Mouse (Mus musculus): ENCODE data around the gene Tex2. TPM values are rescaled to one million over a fixed set of nuclear protein-coding genes. Genes with fewer than 3 reads are reported as not detected.
A peak's percentile ranks its signal among the peaks of the same experiment; 100 is the strongest.
"Not testable (repeated sequence)": the region's sequence is repeated elsewhere in the genome, so short reads cannot be mapped to it uniquely, and the experiment has no call there.

Gene Tex2
- polyA plus RNA-seq, 1 experiment = not detected

DNA sequence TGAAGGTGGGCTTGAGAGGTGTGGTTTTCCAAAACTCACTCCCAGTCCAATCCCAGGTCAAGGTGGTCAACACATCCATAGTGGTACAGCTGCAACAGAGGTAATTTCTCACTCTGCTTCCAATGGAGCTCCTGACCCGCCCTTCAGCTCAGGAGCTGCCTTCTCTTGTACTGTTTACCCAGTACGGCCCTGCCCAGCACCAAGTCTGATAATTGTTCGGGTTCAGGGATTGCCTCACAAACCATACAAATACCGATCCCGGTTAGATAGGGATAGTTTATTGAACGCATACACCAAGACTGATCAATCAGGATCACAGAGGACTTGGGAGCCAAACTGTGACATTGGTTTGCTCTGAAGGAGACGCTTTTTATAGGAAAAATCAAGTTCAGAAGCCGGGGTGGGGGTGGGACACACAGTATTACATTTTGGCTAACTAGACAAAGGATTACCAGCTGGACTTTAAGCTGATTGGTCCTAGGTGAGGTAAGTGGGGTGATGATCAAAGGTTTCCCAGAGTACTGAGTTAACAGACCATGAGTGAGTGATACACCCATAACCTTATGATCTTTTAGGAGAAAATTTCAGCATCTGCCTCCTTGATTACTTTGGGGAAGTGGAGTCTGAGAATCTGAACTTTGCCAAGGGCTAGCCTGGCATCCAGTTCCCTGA is 29.9 kb upstream of the Tex2 start:
- no peak overlapping the region for H3K27ac ChIP-seq (ENCODE audit: insufficient read depth, low read depth, low read length)

DNA sequence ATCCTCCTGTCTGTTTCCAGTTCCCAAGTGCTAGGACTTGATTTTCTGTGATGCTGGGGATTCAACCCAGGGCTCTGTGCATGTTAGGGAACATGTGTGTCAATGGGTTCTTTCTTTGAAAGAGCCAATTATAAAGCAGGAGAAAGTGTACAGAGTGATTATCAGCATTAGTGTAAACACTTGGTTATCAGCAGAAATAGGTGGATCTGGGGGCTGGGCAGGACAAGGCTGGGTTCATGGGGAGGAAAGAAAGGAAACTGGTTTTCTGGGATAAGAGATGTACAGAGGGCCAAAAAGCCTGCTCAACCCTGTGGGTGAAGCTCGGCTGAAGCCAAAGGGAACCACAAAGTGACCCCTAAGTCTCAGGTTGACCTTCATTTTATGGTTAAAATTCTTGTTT is 28.4 kb upstream of the Tex2 start:
- no peak overlapping the region for H3K27ac ChIP-seq (ENCODE audit: insufficient read depth, low read depth, low read length)
- no peak overlapping the region for H3K4me3 ChIP-seq (ENCODE audit: insufficient read depth, low read depth, low read length)
- WGBS = 83% methylated on average over 1 of the region's 1 CpGs
- no peak for TF ChIP-seq CTCF (IDR thresholded peaks at IDR 0.05; ENCODE audit: insufficient read depth, low read depth, low read length)
- TF ChIP-seq POLR2A (IDR thresholded peaks at IDR 0.05; ENCODE audit: insufficient read depth, low read depth, low read length) = no peak
- peaks cover 29% of the 10 kb centered on the region for H3K4me1 ChIP-seq (ENCODE audit: control insufficient read depth, insufficient read depth, low read length)

More for the DNA sequence above, 29.9 kb upstream of the Tex2 start:
- TF ChIP-seq POLR2A (IDR thresholded peaks at IDR 0.05; ENCODE audit: insufficient read depth, low read depth, low read length) = no peak
- no peak for TF ChIP-seq CTCF (IDR thresholded peaks at IDR 0.05; ENCODE audit: insufficient read depth, low read depth, low read length)
- no peak overlapping the region for H3K4me3 ChIP-seq (ENCODE audit: insufficient read depth, low read depth, low read length)
- peaks cover 24% of the 10 kb centered on the region for H3K4me1 ChIP-seq (ENCODE audit: control insufficient read depth, insufficient read depth, low read length)
- WGBS = 92% methylated on average over 8 of the region's 8 CpGs

DNA sequence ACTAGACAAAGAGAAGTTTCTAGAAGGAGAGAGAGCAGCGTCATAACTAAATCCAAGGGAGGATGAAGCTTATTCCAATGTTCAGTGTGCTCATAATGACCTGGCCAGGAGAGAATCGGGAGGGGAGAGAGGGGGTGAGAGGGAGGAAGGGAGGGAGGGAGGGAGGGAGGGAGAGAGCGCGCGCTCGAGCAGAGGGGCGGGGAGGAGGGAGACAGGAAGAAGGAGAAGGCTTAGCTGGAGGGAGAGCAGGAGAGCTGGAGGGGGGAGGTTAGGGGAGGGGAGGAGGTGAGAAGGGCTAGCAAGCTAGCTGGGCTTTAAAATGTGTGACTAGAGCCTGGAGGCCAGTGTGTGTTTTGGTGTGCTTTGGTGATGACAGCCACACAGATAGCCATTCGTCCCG is 26.8 kb upstream of the Tex2 start:
- Histone ChIP-seq H3K4me1 (ENCODE audit: control insufficient read depth, insufficient read depth, low read length) (peaks cover 29% of the 10 kb centered on the region), H3K4me3 (ENCODE audit: insufficient read depth, low read depth, low read length) (no peak overlapping the region), H3K27ac (ENCODE audit: insufficient read depth, low read depth, low read length) (peak overlapping the region; percentile 84)
- WGBS = 36% methylated on average over 9 of the region's 9 CpGs
- TF ChIP-seq POLR2A (IDR thresholded peaks at IDR 0.05; ENCODE audit: insufficient read depth, low read depth, low read length) (no peak), CTCF (IDR thresholded peaks at IDR 0.05; ENCODE audit: insufficient read depth, low read depth, low read length) (no peak)

DNA sequence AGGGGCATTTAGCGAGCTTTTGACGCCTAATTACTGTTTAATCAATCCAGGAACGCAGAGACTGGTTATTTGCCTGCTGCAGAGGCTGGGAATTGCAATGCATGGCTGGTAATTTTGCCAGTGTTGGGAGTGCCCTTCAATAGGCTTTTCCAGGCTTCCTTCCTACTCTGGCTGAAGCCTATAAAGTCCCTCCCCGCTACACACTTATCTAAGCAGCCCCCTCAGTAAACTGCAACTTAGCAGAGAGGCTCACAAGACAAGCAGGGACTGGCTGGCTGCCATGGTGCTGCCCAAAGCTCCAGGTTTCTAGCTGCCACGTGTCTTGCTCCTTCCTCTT is 26.1 kb upstream of the Tex2 start:
- TF ChIP-seq CTCF (IDR thresholded peaks at IDR 0.05; ENCODE audit: insufficient read depth, low read depth, low read length) (no peak), POLR2A (IDR thresholded peaks at IDR 0.05; ENCODE audit: insufficient read depth, low read depth, low read length) (no peak)
- peak overlapping the region; percentile 84 for H3K27ac ChIP-seq (ENCODE audit: insufficient read depth, low read depth, low read length)
- peaks cover 29% of the 10 kb centered on the region for H3K4me1 ChIP-seq (ENCODE audit: control insufficient read depth, insufficient read depth, low read length)
- H3K4me3 ChIP-seq (ENCODE audit: insufficient read depth, low read depth, low read length) = no peak overlapping the region
- WGBS = 10% methylated on average over 5 of the region's 5 CpGs

DNA sequence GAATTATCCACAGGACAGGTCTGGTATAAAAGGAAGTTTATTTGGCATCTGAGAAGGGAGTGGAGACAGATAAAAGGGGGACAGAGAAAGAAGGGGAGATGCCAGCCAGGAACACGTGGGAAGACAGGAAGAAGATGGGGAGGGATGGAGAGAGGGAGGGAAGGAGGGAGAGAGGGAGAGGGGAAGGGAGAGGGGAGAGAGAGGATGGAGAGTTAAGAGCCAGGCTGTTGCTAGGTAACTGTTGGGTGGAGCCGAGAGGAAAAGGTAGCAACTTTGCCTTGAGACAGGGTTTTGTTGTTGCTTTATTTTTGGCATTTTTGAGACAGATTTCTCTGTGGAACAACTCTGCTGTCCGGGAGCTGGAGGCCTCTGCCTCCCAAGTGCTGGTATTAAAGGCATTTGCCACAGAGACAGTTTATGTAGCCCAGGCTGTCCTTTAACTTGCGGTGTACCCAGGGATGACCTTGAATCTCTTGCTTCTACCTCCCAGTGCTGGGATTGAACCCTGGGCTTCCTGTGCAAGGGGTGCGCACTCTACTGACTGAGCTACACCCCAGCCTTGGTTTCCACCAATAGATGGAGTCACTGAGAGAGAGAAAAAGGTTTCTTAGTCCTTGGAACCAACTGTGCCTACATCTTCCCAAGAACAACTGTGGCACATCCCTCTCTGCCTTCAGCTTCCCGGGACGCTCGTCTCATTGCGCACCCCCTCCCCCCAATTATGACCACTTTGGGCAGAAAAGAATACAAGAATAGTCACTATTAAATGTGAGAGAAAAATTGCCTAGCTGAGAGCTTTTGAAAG is 25.5 kb upstream of the Tex2 start:
- H3K4me3 ChIP-seq (ENCODE audit: insufficient read depth, low read depth, low read length) = no peak overlapping the region
- WGBS = 19% methylated on average over 9 of the region's 9 CpGs
- H3K4me1 ChIP-seq (ENCODE audit: control insufficient read depth, insufficient read depth, low read length) = peaks cover 29% of the 10 kb centered on the region
- no peak for TF ChIP-seq POLR2A (IDR thresholded peaks at IDR 0.05; ENCODE audit: insufficient read depth, low read depth, low read length)
- TF ChIP-seq CTCF (IDR thresholded peaks at IDR 0.05; ENCODE audit: insufficient read depth, low read depth, low read length) = no peak
- peak overlapping the region; percentile 96 for H3K27ac ChIP-seq (ENCODE audit: insufficient read depth, low read depth, low read length)

DNA sequence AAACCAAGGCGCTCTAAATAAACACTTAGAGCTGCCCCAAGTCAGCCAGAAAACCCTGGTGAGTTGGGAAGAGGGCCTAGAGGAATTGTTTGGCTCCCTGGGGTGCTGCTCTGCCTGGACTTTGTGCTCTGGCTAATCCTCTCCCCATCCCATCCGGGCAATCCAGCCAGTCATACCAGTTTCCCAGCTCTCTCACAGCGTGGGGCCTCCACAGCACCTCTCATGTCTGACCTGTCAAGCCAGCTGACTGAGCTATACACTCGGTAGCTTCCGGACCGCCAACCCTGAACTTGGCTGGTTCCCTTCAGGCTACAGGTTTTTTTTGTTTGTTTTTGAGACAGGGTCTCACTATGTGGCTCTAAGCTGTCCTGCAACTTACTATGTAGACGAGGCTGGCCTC is 24.5 kb upstream of the Tex2 start:
- no peak for TF ChIP-seq CTCF (IDR thresholded peaks at IDR 0.05; ENCODE audit: insufficient read depth, low read depth, low read length)
- TF ChIP-seq POLR2A (IDR thresholded peaks at IDR 0.05; ENCODE audit: insufficient read depth, low read depth, low read length) = no peak
- H3K4me1 ChIP-seq (ENCODE audit: control insufficient read depth, insufficient read depth, low read length) = peaks cover 29% of the 10 kb centered on the region
- no peak overlapping the region for H3K4me3 ChIP-seq (ENCODE audit: insufficient read depth, low read depth, low read length)
- 42% methylated on average over 7 of the region's 7 CpGs for WGBS
- peak overlapping the region; percentile 96 for H3K27ac ChIP-seq (ENCODE audit: insufficient read depth, low read depth, low read length)

DNA sequence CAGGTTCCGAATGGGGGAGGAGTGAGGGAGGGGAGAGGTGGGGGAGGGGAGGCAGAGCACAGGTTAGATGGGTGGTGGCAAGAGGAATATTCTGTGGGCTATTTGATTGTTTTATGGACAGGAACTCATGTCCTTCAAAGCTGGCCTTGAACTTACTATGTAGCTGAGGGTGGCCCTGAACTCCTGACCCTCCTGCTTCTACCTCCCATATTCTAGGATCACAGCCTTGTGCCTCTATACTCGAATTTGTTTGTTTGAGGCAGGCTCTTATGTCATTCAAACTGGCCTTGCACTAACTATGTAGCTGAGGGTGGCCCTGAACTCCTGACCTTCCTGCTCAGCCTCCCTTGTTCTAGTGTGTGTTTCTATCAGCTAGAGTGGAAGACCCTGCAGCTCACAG is 22.7 kb upstream of the Tex2 start:
- TF ChIP-seq POLR2A (IDR thresholded peaks at IDR 0.05; ENCODE audit: insufficient read depth, low read depth, low read length) (no peak), CTCF (IDR thresholded peaks at IDR 0.05; ENCODE audit: insufficient read depth, low read depth, low read length) (no peak)
- Histone ChIP-seq H3K27ac (ENCODE audit: insufficient read depth, low read depth, low read length) (no peak overlapping the region), H3K4me1 (ENCODE audit: control insufficient read depth, insufficient read depth, low read length) (peaks cover 26% of the 10 kb centered on the region), H3K4me3 (ENCODE audit: insufficient read depth, low read depth, low read length) (no peak overlapping the region)
- 57% methylated on average over 2 of the region's 2 CpGs for WGBS

DNA sequence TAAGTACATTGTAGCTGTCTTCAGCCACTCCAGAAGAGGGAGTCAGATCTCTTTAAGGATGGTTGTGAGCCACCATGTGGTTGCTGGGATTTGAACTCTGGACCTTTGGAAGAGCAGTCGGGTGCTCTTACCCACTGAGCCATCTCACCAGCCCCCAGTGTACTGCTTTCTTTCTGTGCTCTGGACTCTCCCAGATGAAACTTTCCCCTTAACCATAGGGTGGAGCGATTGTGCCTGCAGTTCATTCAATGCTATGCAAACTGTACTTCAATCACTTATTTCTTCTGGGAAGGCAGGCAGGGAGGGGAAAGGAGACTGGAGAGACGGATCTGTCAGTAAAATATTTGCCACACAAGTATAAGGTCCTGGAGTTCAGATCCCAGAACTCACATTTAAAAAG is 21.0 kb upstream of the Tex2 start:
- not testable (repeated sequence) for H3K27ac ChIP-seq (ENCODE audit: insufficient read depth, low read depth, low read length); H3K4me3 ChIP-seq (ENCODE audit: insufficient read depth, low read depth, low read length)
- 96% methylated on average over 3 of the region's 3 CpGs for WGBS
- peaks cover 15% of the 10 kb centered on the region for H3K4me1 ChIP-seq (ENCODE audit: control insufficient read depth, insufficient read depth, low read length)

DNA sequence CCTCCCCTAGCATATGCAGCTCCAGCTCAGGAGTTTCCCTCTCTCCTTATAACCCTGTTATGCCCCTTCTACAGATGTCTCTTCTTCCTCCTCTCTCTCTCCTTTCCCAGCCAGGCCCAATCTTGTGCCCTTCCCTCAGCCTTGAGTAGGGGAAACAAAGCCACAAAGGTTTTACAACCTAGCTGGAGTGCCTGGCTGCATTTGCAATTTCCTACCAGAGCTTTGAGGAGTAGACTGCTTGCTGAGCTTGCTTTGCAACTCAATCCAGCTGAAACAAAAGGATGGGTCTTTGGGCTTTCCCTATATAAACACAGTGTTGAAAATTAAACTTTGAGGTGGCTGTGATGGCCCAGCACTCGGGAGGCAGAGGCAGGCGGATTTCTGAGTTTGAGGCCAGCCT is 20.2 kb upstream of the Tex2 start:
- peaks cover 8% of the 10 kb centered on the region for H3K4me1 ChIP-seq (ENCODE audit: control insufficient read depth, insufficient read depth, low read length)
- WGBS = 95% methylated on average over 2 of the region's 2 CpGs
- TF ChIP-seq CTCF (IDR thresholded peaks at IDR 0.05; ENCODE audit: insufficient read depth, low read depth, low read length) = no peak
- TF ChIP-seq POLR2A (IDR thresholded peaks at IDR 0.05; ENCODE audit: insufficient read depth, low read depth, low read length) = no peak
- no peak overlapping the region for H3K27ac ChIP-seq (ENCODE audit: insufficient read depth, low read depth, low read length)
- no peak overlapping the region for H3K4me3 ChIP-seq (ENCODE audit: insufficient read depth, low read depth, low read length)

All from olfactory bulb, adult 2 months (tissue).